Mouse (Mus musculus) cortical plate, adult 2 months (tissue): Measurements from ENCODE around the gene Cd209c. TPM values are rescaled to one million over a fixed set of nuclear protein-coding genes. Genes with fewer than 3 reads are reported as not detected.

Experiments used
- H3K27ac ChIP-seq: fragments of 200-500 bp; 2 replicates; pipeline ENCODE4 v1.5.1; 2012; ENCODE audit warnings: low read length, control low read depth, inconsistent platforms; ENCODE audit not compliant: insufficient read depth
- H3K4me1 ChIP-seq: fragments of 200-500 bp; 2 replicates; pipeline ENCODE4 v1.6.1; 2011; ENCODE audit warnings: low read length; ENCODE audit not compliant: control insufficient read depth, insufficient read depth
- H3K4me3 ChIP-seq: fragments of 200-500 bp; 2 replicates; pipeline ENCODE4 v1.5.1; 2011; ENCODE audit warnings: mild to moderate bottlenecking, low read length, control low read depth; ENCODE audit not compliant: insufficient read depth
- CTCF ChIP-seq: fragments of 200-500 bp; IDR thresholded peaks from 2 replicates; pipeline ENCODE4 v1.5.1; 2011; ENCODE audit warnings: mild to moderate bottlenecking, control low read depth, low read length; ENCODE audit not compliant: insufficient read depth; ENCODE audit errors: extremely low read depth
- POLR2A ChIP-seq: fragments of 200-500 bp; IDR thresholded peaks from 2 replicates; pipeline ENCODE4 v1.6.1; 2011; ENCODE audit warnings: mild to moderate bottlenecking, low read length, control low read depth; ENCODE audit not compliant: insufficient read depth; ENCODE audit errors: extremely low read depth
- polyA plus RNA-seq: library from polyadenylated mRNA; depleted of rRNA; stranded (reverse); fragments of >200 nt; gene quantifications from 2 replicates; pipeline ENCODE4 v1.2.3, GENCODE M21; 2012; rRNA removed

The Cd209c gene
- 0.40 and 0.42 TPM in 2 replicates for polyA plus RNA-seq

- no peaks in the 10 kb centered on the region for H3K4me1 ChIP-seq
- TF ChIP-seq CTCF: no peak
- no peak for TF ChIP-seq POLR2A
- H3K4me3 ChIP-seq: no peak within 1 kb of the TSS
- H3K27ac ChIP-seq: no peak within 1 kb of the TSS
These were observed at the start of gene Cd209c for GRCm38 (mm10) chr8:3954646-3955045. Cd209c (minus strand) TSS chr8:3954746.

GRCm38 (mm10) chr8:3994219-3994618 is 39.7 kb upstream of the Cd209c start:
- Histone ChIP-seq H3K4me1 (no peaks in the 10 kb centered on the region), H3K27ac (no peak overlapping the region), H3K4me3 (no peak overlapping the region)
- TF ChIP-seq POLR2A (no peak), CTCF (no peak)

- TF ChIP-seq POLR2A: no peak
- Histone ChIP-seq H3K4me1 (no peaks in the 10 kb centered on the region), H3K4me3 (no peak overlapping the region), H3K27ac (no peak overlapping the region)
These were observed 1.5 kb upstream of the Cd209c start for GRCm38 (mm10) chr8:3956037-3956436.

- H3K27ac ChIP-seq: no peak overlapping the region
- TF ChIP-seq POLR2A (no peak), CTCF (no peak)
- H3K4me1 ChIP-seq: no peaks in the 10 kb centered on the region
- no peak overlapping the region for H3K4me3 ChIP-seq
These were observed 14.5 kb downstream of the Cd209c start for GRCm38 (mm10) chr8:3940023-3940422.

- no peak within 1 kb of the TSS for H3K4me3 ChIP-seq
- H3K4me1 ChIP-seq: no peaks in the 10 kb centered on the region
- no peak within 1 kb of the TSS for H3K27ac ChIP-seq
- no peak for TF ChIP-seq POLR2A
- no peak for TF ChIP-seq CTCF
These were observed 27.8 kb downstream of the Cd209c start, which contains the start of gene Cd209b for GRCm38 (mm10) chr8:3926744-3927143. Cd209b (minus strand) TSS chr8:3926844.

Other genes with a start within 250 kb of the Cd209c start
- gene Clec4g, start 234.1 kb downstream of the Cd209c start, polyA plus RNA-seq: 0.13 and 0.15 TPM in 2 replicates
- gene Cd209a, start 205.8 kb downstream of the Cd209c start, polyA plus RNA-seq: 0.17 and 0.32 TPM in 2 replicates
- not detected in 2 replicates for gene Cd209e, start 100.4 kb downstream of the Cd209c start, polyA plus RNA-seq
- gene Cd209d, start 76.2 kb downstream of the Cd209c start, polyA plus RNA-seq: not detected in 2 replicates
- 0.10 and 0.19 TPM in 2 replicates for gene Cd209b, start 27.9 kb downstream of the Cd209c start, polyA plus RNA-seq
- gene Cd209f, start 151.1 kb upstream of the Cd209c start, polyA plus RNA-seq: 0.54 and 0.61 TPM in 2 replicates
- gene Cd209g, start 179.4 kb upstream of the Cd209c start, polyA plus RNA-seq: 0.09 and 0.23 TPM in 2 replicates
- 74.9 and 75.3 TPM in 2 replicates for gene Evi5l, start 211.8 kb upstream of the Cd209c start, polyA plus RNA-seq